Mouse (Mus musculus): ENCODE measurements around the gene Clasp1. TPM values are rescaled to one million over a fixed set of nuclear protein-coding genes. Genes with fewer than 3 reads are reported as not detected.

Clasp1 gene
- polyA plus RNA-seq, 1 experiment from 2014 or later = 90.6 TPM

GRCm38 (mm10) chr1:118454817-118455216, 66.0 kb downstream of the Clasp1 start:
- no peak for DNase-seq (ENCODE audit: low spot score, missing footprints)
- 83% methylated on average over 4 of the region's 4 CpGs for WGBS
- H3K9ac ChIP-seq (ENCODE audit: low read length) = no peak overlapping the region
- no peak overlapping the region for H3K4me3 ChIP-seq (ENCODE audit: low read depth, low read length)
- no peak overlapping the region for H3K27ac ChIP-seq (ENCODE audit: low read depth, low read length)
- H3K36me3 ChIP-seq (ENCODE audit: control insufficient read depth, insufficient read depth, low read length) = no peaks in the 10 kb centered on the region
- no peaks in the 10 kb centered on the region for H3K9me3 ChIP-seq (ENCODE audit: control insufficient read depth, low read length)
- no peaks in the 10 kb centered on the region for H3K27me3 ChIP-seq (ENCODE audit: control insufficient read depth, insufficient read depth, low read length)
- H3K4me2 ChIP-seq = no peak overlapping the region
- H3K4me1 ChIP-seq (ENCODE audit: control insufficient read depth, insufficient read depth, low read length) = peaks cover 25% of the 10 kb centered on the region
- ATAC-seq (ENCODE audit: low FRiP score) = no peak

DNA sequence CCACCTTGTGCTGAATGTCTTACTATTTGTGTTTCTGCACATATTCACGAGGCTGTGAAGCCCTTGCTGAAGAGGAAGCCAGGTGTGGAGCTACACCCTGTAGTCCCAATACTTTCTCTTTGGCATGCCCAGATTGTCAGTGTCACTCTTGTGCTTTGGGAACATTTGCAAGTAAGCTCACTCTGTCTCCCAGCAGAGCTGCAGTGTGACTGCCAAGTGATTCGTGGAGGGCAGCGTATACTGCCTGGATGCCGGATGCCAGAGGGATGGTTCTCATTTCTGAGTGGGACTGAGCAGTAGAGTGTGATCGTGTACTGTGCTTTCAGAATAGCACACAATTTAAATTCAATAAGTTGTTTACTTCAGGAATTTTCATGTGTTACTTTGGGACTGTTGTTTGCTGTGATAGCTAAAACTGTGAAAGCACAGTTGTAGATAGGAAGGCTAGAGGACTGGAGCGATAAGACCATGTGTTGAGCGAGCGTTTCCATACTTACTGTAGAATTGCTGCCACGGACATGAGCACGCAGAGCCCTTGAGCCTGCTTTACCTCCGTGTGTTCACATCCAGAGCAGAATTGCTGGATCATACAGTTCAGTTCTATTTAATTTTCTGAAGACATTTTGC, 68.5 kb downstream of the Clasp1 start:
- WGBS = 60% methylated on average over 11 of the region's 11 CpGs
- peak overlapping the region; percentile 19; the same call in 1 of the 2 replicates for H3K4me2 ChIP-seq
- H3K4me3 ChIP-seq (ENCODE audit: low read depth, low read length) = no peak overlapping the region
- DNase-seq (ENCODE audit: low spot score, missing footprints) = no peak
- H3K36me3 ChIP-seq (ENCODE audit: control insufficient read depth, insufficient read depth, low read length) = peaks cover 2% of the 10 kb centered on the region; the same call in 1 of the 2 replicates
- H3K9ac ChIP-seq (ENCODE audit: low read length) = peak overlapping the region; percentile 28
- ATAC-seq (ENCODE audit: low FRiP score) = no peak
- no peaks in the 10 kb centered on the region for H3K27me3 ChIP-seq (ENCODE audit: control insufficient read depth, insufficient read depth, low read length)
- peaks cover 28% of the 10 kb centered on the region for H3K4me1 ChIP-seq (ENCODE audit: control insufficient read depth, insufficient read depth, low read length)
- peak overlapping the region; percentile 45 for H3K27ac ChIP-seq (ENCODE audit: low read depth, low read length)
- H3K9me3 ChIP-seq (ENCODE audit: control insufficient read depth, low read length) = no peaks in the 10 kb centered on the region

DNA sequence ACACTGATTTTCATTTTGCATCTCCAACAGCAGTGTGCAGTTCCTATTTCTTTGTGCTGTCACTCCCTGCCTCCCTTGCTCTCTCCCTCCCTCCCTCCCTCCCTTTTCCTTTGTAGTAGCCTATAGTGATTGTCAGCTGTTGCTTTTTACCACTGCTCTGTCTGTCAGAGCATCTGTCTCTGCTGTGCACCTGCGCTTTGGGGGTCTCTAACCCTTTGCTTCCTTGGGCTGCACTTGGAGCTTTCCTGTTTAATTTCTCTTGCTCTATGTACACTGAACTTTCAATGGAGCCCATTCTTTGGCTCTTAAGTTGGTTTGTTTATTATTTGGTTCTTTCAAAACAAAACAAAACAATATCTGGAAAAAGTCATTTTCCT, 69.0 kb downstream of the Clasp1 start:
- H3K9me3 ChIP-seq (ENCODE audit: control insufficient read depth, low read length) = no peaks in the 10 kb centered on the region
- peaks cover 5% of the 10 kb centered on the region; the same call in 1 of the 2 replicates for H3K36me3 ChIP-seq (ENCODE audit: control insufficient read depth, insufficient read depth, low read length)
- 42% methylated on average over 1 of the region's 1 CpGs for WGBS
- no peak overlapping the region for H3K4me2 ChIP-seq
- DNase-seq (ENCODE audit: low spot score, missing footprints) (peak; percentile 90), ATAC-seq (ENCODE audit: low FRiP score) (no peak)
- H3K9ac ChIP-seq (ENCODE audit: low read length) = no peak overlapping the region
- no peak overlapping the region for H3K4me3 ChIP-seq (ENCODE audit: low read depth, low read length)
- peak overlapping the region; percentile 45 for H3K27ac ChIP-seq (ENCODE audit: low read depth, low read length)
- H3K4me1 ChIP-seq (ENCODE audit: control insufficient read depth, insufficient read depth, low read length) = peaks cover 28% of the 10 kb centered on the region
- H3K27me3 ChIP-seq (ENCODE audit: control insufficient read depth, insufficient read depth, low read length) = no peaks in the 10 kb centered on the region

DNA sequence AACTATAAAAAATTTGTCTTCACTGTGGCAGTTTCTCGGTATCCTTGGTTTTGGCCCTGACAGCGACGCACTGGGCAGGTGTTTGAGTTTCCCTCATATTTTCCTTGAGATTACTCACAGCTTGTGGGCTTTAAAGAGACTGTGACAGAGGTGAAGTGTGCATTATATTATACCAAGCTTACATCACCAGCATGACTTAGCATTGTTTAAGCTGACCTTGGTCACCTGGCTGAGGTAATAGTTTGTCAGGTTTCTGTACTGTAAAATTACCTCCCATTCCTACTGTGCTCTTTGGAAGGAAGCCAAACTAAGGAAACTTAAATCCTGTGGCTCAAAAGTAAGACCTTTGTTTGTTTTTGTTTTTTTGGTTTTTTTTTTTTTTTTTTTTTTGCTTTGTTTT, 69.4 kb downstream of the Clasp1 start:
- WGBS = 65% methylated on average over 3 of the region's 3 CpGs
- 0 out of 2 replicates have a peak overlapping the region, but pooled peaks have one; percentile 20 for H3K9ac ChIP-seq (ENCODE audit: low read length)
- no peak for ATAC-seq (ENCODE audit: low FRiP score)
- H3K4me2 ChIP-seq = peak overlapping the region; percentile 67
- H3K27me3 ChIP-seq (ENCODE audit: control insufficient read depth, insufficient read depth, low read length) = no peaks in the 10 kb centered on the region
- no peak overlapping the region for H3K4me3 ChIP-seq (ENCODE audit: low read depth, low read length)
- no peaks in the 10 kb centered on the region for H3K9me3 ChIP-seq (ENCODE audit: control insufficient read depth, low read length)
- peaks cover 5% of the 10 kb centered on the region; the same call in 1 of the 2 replicates for H3K36me3 ChIP-seq (ENCODE audit: control insufficient read depth, insufficient read depth, low read length)
- peak overlapping the region; percentile 92; the same call in 1 of the 2 replicates for H3K27ac ChIP-seq (ENCODE audit: low read depth, low read length)
- peaks cover 28% of the 10 kb centered on the region for H3K4me1 ChIP-seq (ENCODE audit: control insufficient read depth, insufficient read depth, low read length)
- DNase-seq (ENCODE audit: low spot score, missing footprints) = peak; percentile 86

DNA sequence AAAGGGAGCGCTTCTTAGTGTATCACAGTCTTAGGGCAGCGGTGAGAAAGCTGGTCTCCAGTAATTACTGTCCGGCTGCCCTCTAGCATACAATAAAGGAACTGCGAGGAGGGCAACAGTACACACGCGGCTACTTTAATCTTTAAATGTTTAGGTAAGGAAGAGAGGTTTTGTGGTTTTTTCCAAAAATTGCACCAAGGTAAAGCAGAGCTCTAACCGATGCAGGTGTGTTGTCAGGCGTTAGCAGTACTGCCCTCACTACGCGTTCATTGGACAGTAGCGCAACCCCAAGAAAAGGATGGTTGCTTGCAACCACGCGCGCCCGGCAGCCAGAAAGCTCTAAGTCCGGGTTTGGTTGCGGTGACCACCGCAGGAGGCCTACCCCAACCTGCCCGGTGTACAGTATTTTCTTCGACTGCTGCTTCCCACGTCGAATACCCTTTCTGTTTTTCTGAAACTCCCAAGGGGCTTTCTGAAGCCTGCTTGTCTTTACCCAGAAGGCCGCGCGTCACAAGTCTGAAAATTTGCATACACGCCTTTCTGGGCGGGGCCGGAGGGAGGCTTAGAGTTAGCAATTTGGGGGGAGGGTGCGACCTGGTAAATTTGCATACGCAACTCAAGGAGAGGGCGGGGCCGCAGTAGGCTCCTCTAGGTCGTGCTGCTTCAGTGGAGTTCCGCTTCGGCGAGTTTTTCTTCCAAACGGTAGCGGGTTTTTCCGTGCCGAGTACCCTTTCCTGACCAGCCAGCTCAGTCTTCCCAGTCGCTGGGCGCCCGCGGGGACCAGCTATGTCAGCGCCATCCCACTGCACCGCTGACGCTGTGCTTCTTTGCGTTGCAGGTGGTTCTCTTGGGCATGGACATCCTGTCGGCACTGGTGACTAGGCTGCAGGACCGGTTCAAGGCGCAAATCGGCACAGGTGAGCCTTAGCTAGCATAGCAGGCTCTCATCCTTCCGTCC, 70.4 kb downstream of the Clasp1 start:
- H3K4me2 ChIP-seq = peak overlapping the region; percentile 67
- WGBS = 1% methylated on average over 53 of the region's 53 CpGs
- H3K27ac ChIP-seq (ENCODE audit: low read depth, low read length) = peak overlapping the region; percentile 92
- peaks cover 8% of the 10 kb centered on the region for H3K36me3 ChIP-seq (ENCODE audit: control insufficient read depth, insufficient read depth, low read length)
- peak; percentile 99 for DNase-seq (ENCODE audit: low spot score, missing footprints)
- H3K27me3 ChIP-seq (ENCODE audit: control insufficient read depth, insufficient read depth, low read length) = no peaks in the 10 kb centered on the region
- no peaks in the 10 kb centered on the region for H3K9me3 ChIP-seq (ENCODE audit: control insufficient read depth, low read length)
- H3K9ac ChIP-seq (ENCODE audit: low read length) = peak overlapping the region; percentile 64
- ATAC-seq (ENCODE audit: low FRiP score) = peak; percentile 94
- H3K4me3 ChIP-seq (ENCODE audit: low read depth, low read length) = peak overlapping the region; percentile 40
- H3K4me1 ChIP-seq (ENCODE audit: control insufficient read depth, insufficient read depth, low read length) = peaks cover 28% of the 10 kb centered on the region

- 90% methylated on average over 5 of the region's 5 CpGs for WGBS
- Histone ChIP-seq H3K4me1 (ENCODE audit: control insufficient read depth, insufficient read depth, low read length) (peaks cover 28% of the 10 kb centered on the region), H3K9me3 (ENCODE audit: control insufficient read depth, low read length) (no peaks in the 10 kb centered on the region; the same call in 1 of the 2 replicates), H3K4me2 (no peak overlapping the region), H3K27ac (ENCODE audit: low read depth, low read length) (no peak overlapping the region), H3K27me3 (ENCODE audit: control insufficient read depth, insufficient read depth, low read length) (no peaks in the 10 kb centered on the region), H3K4me3 (ENCODE audit: low read depth, low read length) (no peak overlapping the region), H3K36me3 (ENCODE audit: control insufficient read depth, insufficient read depth, low read length) (peaks cover 20% of the 10 kb centered on the region), H3K9ac (ENCODE audit: low read length) (no peak overlapping the region)
- DNase-seq (ENCODE audit: low spot score, missing footprints) (no peak), ATAC-seq (ENCODE audit: low FRiP score) (no peak)
Observed at GRCm38 (mm10) chr1:118460716-118461115, 71.9 kb downstream of the Clasp1 start.

- Histone ChIP-seq H3K4me3 (ENCODE audit: low read depth, low read length) (no peak overlapping the region), H3K9ac (ENCODE audit: low read length) (no peak overlapping the region), H3K4me2 (no peak overlapping the region), H3K4me1 (ENCODE audit: control insufficient read depth, insufficient read depth, low read length) (no peaks in the 10 kb centered on the region), H3K27me3 (ENCODE audit: control insufficient read depth, insufficient read depth, low read length) (no peaks in the 10 kb centered on the region), H3K36me3 (ENCODE audit: control insufficient read depth, insufficient read depth, low read length) (peaks cover 25% of the 10 kb centered on the region), H3K9me3 (ENCODE audit: control insufficient read depth, low read length) (no peaks in the 10 kb centered on the region; the same call in 1 of the 2 replicates), H3K27ac (ENCODE audit: low read depth, low read length) (no peak overlapping the region)
- no peak for ATAC-seq (ENCODE audit: low FRiP score)
- WGBS = 98% methylated on average over 6 of the region's 6 CpGs
- no peak for DNase-seq (ENCODE audit: low spot score, missing footprints)
Observed at GRCm38 (mm10) chr1:118466041-118466440, 77.2 kb downstream of the Clasp1 start.

- Histone ChIP-seq H3K9ac (ENCODE audit: low read length) (no peak overlapping the region), H3K27me3 (ENCODE audit: control insufficient read depth, insufficient read depth, low read length) (no peaks in the 10 kb centered on the region), H3K4me3 (ENCODE audit: low read depth, low read length) (no peak overlapping the region), H3K4me2 (no peak overlapping the region), H3K27ac (ENCODE audit: low read depth, low read length) (no peak overlapping the region), H3K4me1 (ENCODE audit: control insufficient read depth, insufficient read depth, low read length) (no peaks in the 10 kb centered on the region), H3K36me3 (ENCODE audit: control insufficient read depth, insufficient read depth, low read length) (peaks cover 2% of the 10 kb centered on the region; the same call in 1 of the 2 replicates), H3K9me3 (ENCODE audit: control insufficient read depth, low read length) (no peaks in the 10 kb centered on the region)
- WGBS = 90% methylated on average over 8 of the region's 8 CpGs
- ATAC-seq (ENCODE audit: low FRiP score) (no peak), DNase-seq (ENCODE audit: low spot score, missing footprints) (no peak)
Observed at GRCm38 (mm10) chr1:118472386-118472785, 83.5 kb downstream of the Clasp1 start.

GRCm38 (mm10) chr1:118476919-118477318, 88.1 kb downstream of the Clasp1 start:
- H3K36me3 ChIP-seq (ENCODE audit: control insufficient read depth, insufficient read depth, low read length) = no peaks in the 10 kb centered on the region; the same call in 1 of the 2 replicates
- H3K27ac ChIP-seq (ENCODE audit: low read depth, low read length) = no peak overlapping the region
- DNase-seq (ENCODE audit: low spot score, missing footprints) (no peak), ATAC-seq (ENCODE audit: low FRiP score) (peak; percentile 58)
- no peaks in the 10 kb centered on the region for H3K27me3 ChIP-seq (ENCODE audit: control insufficient read depth, insufficient read depth, low read length)
- no peak overlapping the region for H3K4me3 ChIP-seq (ENCODE audit: low read depth, low read length)
- H3K9me3 ChIP-seq (ENCODE audit: control insufficient read depth, low read length) = no peaks in the 10 kb centered on the region
- 53% methylated on average over 4 of the region's 4 CpGs for WGBS
- H3K9ac ChIP-seq (ENCODE audit: low read length) = no peak overlapping the region
- H3K4me1 ChIP-seq (ENCODE audit: control insufficient read depth, insufficient read depth, low read length) = no peaks in the 10 kb centered on the region
- H3K4me2 ChIP-seq = no peak overlapping the region

Measured in midbrain, embryonic 11.5 days (tissue).